Mouse (Mus musculus): Measurements from ENCODE around the gene Gm2026. TPM values are rescaled to one million over a fixed set of nuclear protein-coding genes. Genes with fewer than 3 reads are reported as not detected.
"Not testable (repeated sequence)": the region's sequence is repeated elsewhere in the genome, so short reads cannot be mapped to it uniquely, and the experiment has no call there.

Gm2026 gene
- 10 to 100 TPM in 1 of 3 experiments, 1 to 10 TPM in 2; 3.0 to 13.2 (median 4.9) TPM for polyA plus RNA-seq (2017; shearing (Covaris generic))

- ATAC-seq, result not testable (repeated sequence)
Observed at GRCm38 (mm10) chr2:175965031-175965430, at the start of gene Gm2026. Gm2026 (plus strand) TSS chr2:175965331.

DNA sequence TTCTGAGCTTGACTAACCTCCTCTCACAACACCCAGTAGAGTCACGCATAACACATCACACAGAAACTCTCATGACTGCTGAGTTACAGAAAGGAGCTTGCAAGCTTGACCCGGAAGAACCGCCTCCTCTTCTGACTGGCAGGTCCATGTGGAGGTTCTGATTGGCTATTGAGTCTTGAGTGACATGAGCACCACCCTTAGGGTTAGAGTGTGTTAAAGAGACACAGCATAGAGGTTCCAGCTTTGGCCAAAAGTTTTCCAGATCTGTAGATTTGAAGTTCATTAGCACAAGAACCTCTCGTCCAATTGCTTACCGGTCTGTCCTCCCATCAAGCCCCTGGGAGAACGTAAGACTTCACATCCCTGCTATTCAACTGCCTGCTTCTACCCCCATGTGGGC, 34.1 kb upstream of the Gm2026 start, which contains the start of gene Zfp966:
Gene Zfp966 (minus strand): TSS at position 101 of the 400 bp plus-strand sequence.
- not testable (repeated sequence) for ATAC-seq

Other genes with a start within 250 kb of the Gm2026 start
- gene Gm2007, start 223.8 kb upstream of the Gm2026 start, polyA plus RNA-seq (2017; shearing (Covaris generic)), result 10 to 100 TPM in 1 of 3 experiments, 1 to 10 TPM in 1, not detected in 1; 7.6 to 17.4 TPM
- 1 to 10 TPM in 1 of 3 experiments, under 1 TPM in 1, not detected in 1; 0.93 to 1.8 TPM for gene Gm14288, start 164.2 kb upstream of the Gm2026 start, polyA plus RNA-seq (2017; shearing (Covaris generic))
- 10 to 100 TPM in 2 of 3 experiments, 1 to 10 TPM in 1; 5.8 to 17.3 (median 13.1) TPM for gene Gm6710, start 96.1 kb upstream of the Gm2026 start, polyA plus RNA-seq (2017; shearing (Covaris generic))
- 1 to 10 TPM; 1.9 to 4.0 (median 2.9) TPM for gene Zfp966, start 34.2 kb upstream of the Gm2026 start, polyA plus RNA-seq (2017; shearing (Covaris generic))
- not detected for gene Gm2004, start 184.5 kb downstream of the Gm2026 start, polyA plus RNA-seq (2017; shearing (Covaris generic))

All from inflammation-experienced regulatory T-cells, adult 6 months (primary cell).